Mouse (Mus musculus): ENCODE measurements around the gene Irak1bp1. TPM values are rescaled to one million over a fixed set of nuclear protein-coding genes. Genes with fewer than 3 reads are reported as not detected.

Irak1bp1 gene
- polyA plus RNA-seq (2015; fragmentation: Nextera tagmentation; extraction: Ambion mirVana): 41.0 and 42.1 TPM in 2 replicates

DNA sequence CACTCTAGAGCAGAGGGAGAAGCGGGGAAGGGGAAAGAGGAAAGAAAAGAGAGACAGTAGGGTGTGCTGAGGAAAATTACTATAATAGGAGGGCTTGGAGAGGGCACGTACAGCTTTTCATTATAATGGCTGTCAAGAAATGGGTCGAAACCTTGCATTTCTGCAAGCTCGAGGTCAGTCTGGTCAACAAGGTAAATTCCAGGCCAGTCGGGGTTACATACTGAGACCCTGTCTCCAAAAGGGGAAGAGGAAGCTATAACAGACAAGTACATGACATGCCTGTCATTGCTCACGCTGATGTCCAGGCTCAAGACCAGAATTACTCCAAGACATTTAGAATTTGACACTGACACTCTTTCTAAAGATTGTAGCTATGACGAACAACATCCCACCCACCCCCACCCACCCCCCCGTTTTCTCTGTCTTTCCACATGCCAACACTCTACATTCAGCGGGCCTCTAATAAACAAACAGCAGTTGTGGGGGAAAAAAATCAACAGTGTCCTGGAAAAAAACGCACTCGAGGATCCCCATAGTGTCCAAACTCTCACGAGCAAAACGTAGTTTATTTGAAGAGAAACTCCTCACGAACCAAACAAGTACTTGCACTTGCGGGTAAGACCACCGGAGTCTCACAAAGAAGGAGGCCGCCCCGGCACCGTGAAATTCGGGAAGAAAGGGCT lies at the start of gene Irak1bp1:
Gene Irak1bp1, plus strand, starts transcription at position 534 of the 683 bp plus-strand sequence.

Other genes with a start within 250 kb of the Irak1bp1 start
- 40.8 and 46.1 TPM in 2 replicates for gene Phip, start 146.0 kb downstream of the Irak1bp1 start, polyA plus RNA-seq (2015; fragmentation: Nextera tagmentation; extraction: Ambion mirVana)

Data from neural tube, postnatal 0 days (tissue).